Mouse (Mus musculus) mesoderm, embryonic 11.5 days (tissue): Measurements from ENCODE around the gene Hspe1.

Experiments
- DNase-seq: peaks from one replicate; pipeline ENCODE4 v3.0.0-alpha.2; 2012; ENCODE audit warnings: low read depth, low spot score

Gene Hspe1

DNA sequence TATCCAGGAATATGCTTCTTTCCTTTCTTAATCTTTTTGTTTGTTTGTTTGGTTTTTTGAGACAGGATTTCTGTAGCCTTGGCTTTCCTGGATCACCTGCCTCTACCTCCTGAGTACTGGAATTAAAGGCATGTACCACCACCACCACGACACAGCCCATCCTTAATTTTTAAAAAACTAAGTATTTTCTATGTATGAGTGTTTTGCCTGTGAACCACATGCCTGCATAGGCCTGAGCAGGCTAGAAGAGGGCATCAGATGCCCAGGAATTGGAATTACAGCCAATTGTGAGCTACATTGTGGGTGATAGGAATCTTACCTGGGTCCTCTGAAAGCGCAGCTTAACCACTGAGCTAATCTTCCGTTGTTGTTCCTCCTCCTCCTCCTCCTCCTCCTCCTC lies 46.4 kb downstream of the Hspe1 start:
- no peak for DNase-seq

DNA sequence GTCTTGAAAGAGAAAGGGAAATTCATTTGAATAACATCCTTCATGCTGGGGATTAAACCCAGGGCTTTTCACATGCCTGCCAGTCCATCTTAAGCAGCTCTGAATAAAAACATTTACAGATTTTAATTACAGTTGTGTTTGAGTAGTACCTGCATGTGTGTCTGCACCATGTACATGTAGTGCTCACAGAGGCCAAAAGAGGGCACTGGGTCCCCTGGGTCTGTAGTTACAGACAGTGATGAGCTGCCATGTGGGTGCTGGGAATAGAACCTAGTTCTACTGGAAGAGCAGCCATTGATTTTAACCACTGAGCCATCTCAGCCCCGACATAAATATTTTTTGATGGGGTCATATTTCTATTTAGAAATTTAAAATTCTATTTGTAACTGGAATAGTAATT lies 47.9 kb downstream of the Hspe1 start:
- no peak for DNase-seq
